Mouse (Mus musculus) midbrain, embryonic 16.5 days (tissue): ENCODE data around the gene Frat2. TPM values are rescaled to one million over a fixed set of nuclear protein-coding genes. Genes with fewer than 3 reads are reported as not detected.

Source experiments
- ATAC-seq: fragments of 200-750 bp; cut with Nextera tagmentation; 2 replicates; pipeline ENCODE4 v1.8.0; 2017; ENCODE audit warnings: moderate TSS enrichment
- H3K27ac ChIP-seq: fragments of 300-500 bp; sonication (generic); 2 replicates; pipeline ENCODE4 v1.5.1; 2014; ENCODE audit warnings: mild to moderate bottlenecking, low read length, mixed read lengths
- H3K27me3 ChIP-seq: fragments of 300-500 bp; sonication (generic); 2 replicates; pipeline ENCODE4 v1.6.1; 2014; ENCODE audit warnings: low read depth, low read length, mixed read lengths; ENCODE audit not compliant: control insufficient read depth, insufficient read depth
- H3K36me3 ChIP-seq: fragments of 300-500 bp; sonication (generic); 2 replicates; pipeline ENCODE4 v1.6.1; 2014; ENCODE audit warnings: mild to moderate bottlenecking, low read length, moderate library complexity, mixed read lengths; ENCODE audit not compliant: control insufficient read depth, insufficient read depth
- H3K4me1 ChIP-seq: fragments of 300-500 bp; sonication (generic); 2 replicates; pipeline ENCODE4 v1.6.1; 2014; ENCODE audit warnings: mild to moderate bottlenecking, low read length, mixed read lengths; ENCODE audit not compliant: control insufficient read depth, insufficient read depth
- H3K4me2 ChIP-seq: fragments of 300-500 bp; sonication (generic); 2 replicates; pipeline ENCODE4 v1.6.1; 2014; ENCODE audit warnings: mild to moderate bottlenecking, low read length, mixed read lengths
- H3K4me3 ChIP-seq: fragments of 300-500 bp; sonication (generic); 2 replicates; pipeline ENCODE4 v1.5.1; 2014; ENCODE audit warnings: low read depth, mild to moderate bottlenecking, low read length, moderate library complexity, mixed read lengths
- H3K9ac ChIP-seq: fragments of 300-500 bp; sonication (generic); 2 replicates; pipeline ENCODE4 v1.6.1; 2014; ENCODE audit warnings: low read depth, low read length, mixed read lengths
- H3K9me3 ChIP-seq: fragments of 300-500 bp; sonication (generic); replicated peaks from 2 replicates; pipeline ENCODE4 v1.6.1; 2014; ENCODE audit warnings: mild to moderate bottlenecking, low read length, mixed read lengths; ENCODE audit not compliant: control insufficient read depth, poor library complexity, severe bottlenecking
- WGBS: fragments of 180-500 bp; shearing (Covaris S2); extraction: QIAGEN DNeasy Blood & Tissue Kit; methylation state at CpG from one replicate; pipeline ENCODE4 v1.1.7; 2014; 5-methylcytosine and 5-hydroxymethylcytosine counted together
- polyA plus RNA-seq: library from polyadenylated mRNA; unstranded; fragments of >200 nt; fragmentation: Nextera tagmentation; extraction: Ambion mirVana; gene quantifications from 2 replicates; pipeline ENCODE4 v1.2.1, GENCODE M21; 2015

Frat2 gene
- polyA plus RNA-seq, 1 experiment from 2014 or later: 5.6 TPM

GRCm38 (mm10) chr19:41830106-41831031 is 17.6 kb downstream of the Frat2 start:
- no peaks in the 10 kb centered on the region for H3K36me3 ChIP-seq
- ATAC-seq: peak; percentile 61
- H3K4me1 ChIP-seq: peaks cover 31% of the 10 kb centered on the region
- H3K4me3 ChIP-seq: peak overlapping the region; percentile 85
- no peaks in the 10 kb centered on the region for H3K27me3 ChIP-seq
- H3K27ac ChIP-seq: peak overlapping the region; percentile 94
- H3K4me2 ChIP-seq: peak overlapping the region; percentile 85
- no peaks in the 10 kb centered on the region for H3K9me3 ChIP-seq
- WGBS: under 1% methylated on average over 93 of the region's 112 CpGs
- H3K9ac ChIP-seq: peak overlapping the region; percentile 78

GRCm38 (mm10) chr19:41829381-41830105 is 18.4 kb downstream of the Frat2 start, which contains the start of gene Frat1:
TSS of gene Frat1 (plus strand) at chr19:41829970.
- under 1% methylated on average over 39 of the region's 39 CpGs for WGBS
- peak; percentile 98 for ATAC-seq
- H3K36me3 ChIP-seq: no peaks in the 10 kb centered on the region

GRCm38 (mm10) chr19:41828941-41829340 is 19.0 kb downstream of the Frat2 start:
- peaks cover 27% of the 10 kb centered on the region for H3K4me1 ChIP-seq
- no peaks in the 10 kb centered on the region for H3K27me3 ChIP-seq
- H3K9ac ChIP-seq: peak overlapping the region; percentile 63; the same call in 1 of the 2 replicates
- H3K9me3 ChIP-seq: no peaks in the 10 kb centered on the region
- peak overlapping the region; percentile 85 for H3K4me3 ChIP-seq
- H3K27ac ChIP-seq: peak overlapping the region; percentile 94
- H3K36me3 ChIP-seq: no peaks in the 10 kb centered on the region
- peak overlapping the region; percentile 85 for H3K4me2 ChIP-seq
- no peak for ATAC-seq
- WGBS: 72% methylated on average over 3 of the region's 3 CpGs

More at GRCm38 (mm10) chr19:41829381-41830105, 18.4 kb downstream of the Frat2 start, which contains the start of gene Frat1:
- Histone ChIP-seq H3K9ac (peak within 1 kb of the TSS; percentile 78), H3K9me3 (no peaks in the 10 kb centered on the region), H3K27ac (peak within 1 kb of the TSS; percentile 94), H3K27me3 (no peaks in the 10 kb centered on the region), H3K4me3 (peak within 1 kb of the TSS; percentile 85), H3K4me2 (peak within 1 kb of the TSS; percentile 85), H3K4me1 (peaks cover 27% of the 10 kb centered on the region)

GRCm38 (mm10) chr19:41826529-41826928 is 21.4 kb downstream of the Frat2 start:
- H3K4me1 ChIP-seq: peaks cover 6% of the 10 kb centered on the region
- no peak for ATAC-seq
- no peak overlapping the region for H3K4me2 ChIP-seq
- no peaks in the 10 kb centered on the region for H3K36me3 ChIP-seq
- H3K27me3 ChIP-seq: no peaks in the 10 kb centered on the region
- H3K4me3 ChIP-seq: no peak overlapping the region
- 78% methylated on average over 3 of the region's 3 CpGs for WGBS
- no peak overlapping the region for H3K9ac ChIP-seq
- no peaks in the 10 kb centered on the region for H3K9me3 ChIP-seq
- no peak overlapping the region for H3K27ac ChIP-seq

- Histone ChIP-seq H3K27me3 (no peaks in the 10 kb centered on the region), H3K36me3 (no peaks in the 10 kb centered on the region), H3K4me2 (no peak overlapping the region), H3K27ac (no peak overlapping the region), H3K9ac (no peak overlapping the region), H3K4me1 (peaks cover 3% of the 10 kb centered on the region; the same call in 1 of the 2 replicates), H3K9me3 (no peaks in the 10 kb centered on the region), H3K4me3 (no peak overlapping the region)
- ATAC-seq: no peak
- WGBS: 92% methylated on average over 5 of the region's 5 CpGs
Measured at GRCm38 (mm10) chr19:41824950-41825349, 23.0 kb downstream of the Frat2 start.

- ATAC-seq: no peak
- Histone ChIP-seq H3K9ac (no peak overlapping the region), H3K4me3 (no peak overlapping the region), H3K4me2 (no peak overlapping the region), H3K27me3 (no peaks in the 10 kb centered on the region), H3K9me3 (no peaks in the 10 kb centered on the region), H3K27ac (no peak overlapping the region), H3K36me3 (no peaks in the 10 kb centered on the region), H3K4me1 (no peaks in the 10 kb centered on the region; the same call in 1 of the 2 replicates)
- WGBS: 86% methylated on average over 1 of the region's 1 CpGs
Measured at GRCm38 (mm10) chr19:41822589-41822988, 25.3 kb downstream of the Frat2 start.

GRCm38 (mm10) chr19:41821436-41821835 is 26.5 kb downstream of the Frat2 start:
- ATAC-seq: no peak
- no peak overlapping the region for H3K9ac ChIP-seq
- H3K27me3 ChIP-seq: no peaks in the 10 kb centered on the region
- H3K9me3 ChIP-seq: no peaks in the 10 kb centered on the region
- no peak overlapping the region for H3K4me2 ChIP-seq
- H3K36me3 ChIP-seq: no peaks in the 10 kb centered on the region
- 15% methylated on average over 5 of the region's 5 CpGs for WGBS
- no peak overlapping the region for H3K27ac ChIP-seq
- H3K4me3 ChIP-seq: no peak overlapping the region
- H3K4me1 ChIP-seq: no peaks in the 10 kb centered on the region; the same call in 1 of the 2 replicates

- no peak for ATAC-seq
- Histone ChIP-seq H3K9me3 (no peaks in the 10 kb centered on the region), H3K4me1 (no peaks in the 10 kb centered on the region; the same call in 1 of the 2 replicates), H3K27ac (no peak overlapping the region), H3K36me3 (no peaks in the 10 kb centered on the region), H3K9ac (no peak overlapping the region), H3K4me3 (no peak overlapping the region), H3K27me3 (no peaks in the 10 kb centered on the region), H3K4me2 (no peak overlapping the region)
- 92% methylated on average over 4 of the region's 4 CpGs for WGBS
Measured at GRCm38 (mm10) chr19:41818749-41819148, 29.2 kb downstream of the Frat2 start.
